Mouse (Mus musculus) erythroblast, adult 5-6 weeks (primary cell): Measurements from ENCODE around the gene Cpn2. TPM values are rescaled to one million over a fixed set of nuclear protein-coding genes. Genes with fewer than 3 reads are reported as not detected.

Experiments
- ATAC-seq: replicated peaks from 2 replicates; pipeline ENCODE4 v1.8.0; 2016; ENCODE audit warnings: moderate number of reproducible peaks, mild to moderate bottlenecking, moderate TSS enrichment, inconsistent platforms; ENCODE audit not compliant: poor library complexity, low FRiP score, severe bottlenecking
- total RNA-seq, 2 experiments: library from RNA; stranded (forward) in 1 of 2; stranded (reverse) in 1 of 2; fragments of 150-400 nt in 1 of 2; fragments of 200-764, 138-1000 nt in 1 of 2; gene quantifications; 2 replicates each; pipeline versions ENCODE4 v1.2.3 to v1.2.4; 2015 to 2017; ENCODE audit warnings: low replicate concordance in 2 of 2

Gene Cpn2
- total RNA-seq, 2 experiments from 2014 or later, result not detected

DNA sequence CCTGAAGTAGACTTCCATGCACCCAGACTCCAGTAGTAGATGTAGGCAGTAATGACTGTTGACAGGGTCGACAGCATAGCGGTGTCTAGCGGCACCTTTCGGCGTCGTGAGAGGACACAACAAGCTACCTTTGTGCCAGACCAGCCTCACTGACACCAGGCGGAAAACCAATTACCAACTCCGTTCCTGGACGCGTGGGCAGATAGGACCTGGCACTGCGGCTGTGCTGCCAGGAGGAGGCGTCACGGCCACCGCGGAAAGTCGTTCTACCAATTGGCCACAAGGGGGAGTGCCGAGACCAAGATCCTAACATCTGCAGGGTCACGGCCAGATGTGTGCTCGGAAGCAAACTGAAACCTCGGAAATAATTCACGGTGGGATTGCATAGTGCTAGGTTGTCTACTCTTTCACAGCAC is 15.3 kb downstream of the Cpn2 start:
- ATAC-seq, result peak; percentile 98

DNA sequence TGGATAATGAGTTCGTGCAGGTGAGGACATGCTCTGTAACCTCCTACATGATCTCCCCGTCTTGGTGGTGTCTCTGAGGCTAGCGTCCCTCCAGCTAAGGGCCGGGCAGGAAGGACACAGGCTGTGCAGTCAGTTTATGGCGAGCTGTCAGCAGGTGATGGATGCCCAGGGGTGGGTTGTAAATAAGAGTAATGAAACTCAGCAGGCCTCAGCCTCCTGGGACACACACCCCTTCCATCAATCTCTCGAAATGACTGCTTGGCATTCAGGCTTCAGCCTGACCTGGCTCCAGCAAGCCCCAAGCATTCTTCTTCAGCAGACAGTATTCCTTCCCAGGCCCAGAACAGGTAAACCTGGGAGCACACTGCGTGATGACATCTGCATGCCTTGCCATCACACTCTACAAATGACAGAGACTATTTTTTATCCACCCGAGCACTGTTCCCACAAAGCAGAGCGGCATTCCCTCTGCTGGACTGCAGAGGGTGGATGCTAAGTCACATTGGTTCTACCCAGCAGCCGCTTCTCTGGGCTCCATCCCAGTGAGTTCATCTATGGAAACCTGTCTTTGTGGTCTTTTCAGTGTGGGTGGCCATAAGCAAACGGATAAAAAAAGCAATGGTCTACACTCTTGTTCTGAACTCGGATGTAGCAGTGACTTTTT is 23.1 kb downstream of the Cpn2 start:
- ATAC-seq, result no peak

- ATAC-seq, result no peak
These were observed 25.7 kb downstream of the Cpn2 start for GRCm38 (mm10) chr16:30241623-30242022.

DNA sequence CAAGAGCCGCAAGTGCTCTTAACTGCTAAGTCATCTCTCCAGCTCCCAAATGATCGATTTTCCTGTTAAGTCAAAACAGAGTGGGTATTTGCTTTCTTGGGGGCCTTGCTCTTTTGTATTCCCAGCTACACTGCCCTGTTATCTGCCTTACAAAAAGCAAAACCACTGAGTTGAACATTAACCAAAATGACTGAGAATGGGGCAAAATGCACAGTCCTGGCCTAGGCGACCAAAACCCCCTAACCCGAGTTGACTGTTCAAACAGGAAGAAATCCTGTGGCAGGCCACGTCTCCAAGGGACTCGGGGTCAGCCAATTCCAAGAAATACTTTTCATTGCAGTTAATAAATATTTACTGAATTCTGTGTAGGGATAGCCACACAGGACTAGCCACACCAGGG is 28.5 kb downstream of the Cpn2 start:
- no peak for ATAC-seq

DNA sequence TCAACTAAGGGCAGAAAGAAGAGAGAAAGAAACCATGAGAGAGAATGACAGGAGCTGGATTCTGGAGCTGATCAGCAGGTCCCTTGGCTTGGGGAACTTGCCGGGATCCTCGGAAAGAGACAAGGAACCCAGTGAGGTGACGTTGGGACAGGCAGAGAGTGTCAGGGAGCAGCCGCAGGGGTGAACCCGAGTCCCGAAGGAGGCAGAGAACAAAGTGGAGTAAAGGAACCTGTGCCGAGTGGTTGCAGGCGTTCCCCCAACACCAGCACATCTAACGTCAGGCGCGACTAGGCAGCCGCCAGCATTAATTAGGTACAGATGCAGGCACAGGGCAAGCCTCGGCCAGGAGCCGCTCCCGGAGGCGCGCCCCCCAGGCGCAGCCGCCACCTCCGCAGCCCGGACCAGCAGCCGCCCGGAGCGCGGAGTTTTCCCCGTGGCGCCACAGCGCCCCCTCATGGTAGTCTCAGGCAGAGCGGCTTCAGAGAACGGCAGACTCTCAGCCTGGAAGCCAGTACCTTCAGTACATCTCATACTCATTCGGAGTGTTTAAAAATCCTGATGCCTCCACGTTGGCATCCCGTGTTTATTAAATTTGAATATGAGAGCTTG is 31.1 kb downstream of the Cpn2 start:
- ATAC-seq, result 0 out of 2 replicates have a peak, but pooled peaks have one; percentile 55

- ATAC-seq, result no peak
These were observed 31.7 kb downstream of the Cpn2 start for GRCm38 (mm10) chr16:30235577-30235976.

DNA sequence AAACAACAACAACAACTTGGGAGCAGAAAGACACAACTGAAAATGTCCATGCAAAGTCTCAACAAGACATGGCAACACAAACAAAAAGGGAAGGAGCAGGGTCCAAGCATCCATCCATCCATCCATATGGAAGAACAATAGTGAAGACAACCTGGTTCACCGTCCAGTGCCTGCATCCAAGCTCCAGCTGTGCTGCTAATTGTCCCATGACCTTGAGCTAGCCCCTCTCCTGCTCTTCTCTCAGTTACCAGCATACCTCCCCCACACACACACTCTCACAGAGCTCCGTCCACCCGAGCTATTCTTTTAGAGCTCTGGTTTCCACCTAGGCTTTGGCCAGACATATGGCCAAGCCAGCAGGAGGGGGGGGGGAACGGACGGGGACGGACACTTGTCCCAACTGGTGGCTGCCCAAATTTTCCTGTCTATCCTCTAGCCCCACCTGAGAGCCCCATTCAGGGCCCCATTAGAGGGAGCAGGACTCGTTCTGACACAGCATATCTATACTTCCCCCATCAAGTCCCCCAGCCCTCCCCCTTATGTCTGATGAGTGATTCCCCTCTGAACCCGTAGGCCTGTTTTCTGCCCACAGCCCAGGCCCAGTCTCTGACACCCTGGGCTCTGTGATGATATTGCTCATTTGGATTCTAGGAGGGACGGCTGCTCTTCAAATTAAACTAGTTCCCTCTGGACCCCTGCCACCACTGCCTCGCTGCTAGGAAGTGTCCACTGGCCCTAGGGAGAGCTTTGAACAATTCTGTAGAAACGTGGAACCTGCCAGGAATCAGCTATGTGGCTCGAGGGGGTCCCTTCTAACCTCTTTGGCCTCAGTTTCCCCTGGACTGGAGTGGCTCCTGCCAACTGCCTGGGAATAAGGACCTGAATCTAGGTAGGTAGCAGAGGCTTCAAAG is 32.4 kb downstream of the Cpn2 start:
- no peak for ATAC-seq

GRCm38 (mm10) chr16:30234077-30234476 is 33.2 kb downstream of the Cpn2 start:
- ATAC-seq, result no peak

DNA sequence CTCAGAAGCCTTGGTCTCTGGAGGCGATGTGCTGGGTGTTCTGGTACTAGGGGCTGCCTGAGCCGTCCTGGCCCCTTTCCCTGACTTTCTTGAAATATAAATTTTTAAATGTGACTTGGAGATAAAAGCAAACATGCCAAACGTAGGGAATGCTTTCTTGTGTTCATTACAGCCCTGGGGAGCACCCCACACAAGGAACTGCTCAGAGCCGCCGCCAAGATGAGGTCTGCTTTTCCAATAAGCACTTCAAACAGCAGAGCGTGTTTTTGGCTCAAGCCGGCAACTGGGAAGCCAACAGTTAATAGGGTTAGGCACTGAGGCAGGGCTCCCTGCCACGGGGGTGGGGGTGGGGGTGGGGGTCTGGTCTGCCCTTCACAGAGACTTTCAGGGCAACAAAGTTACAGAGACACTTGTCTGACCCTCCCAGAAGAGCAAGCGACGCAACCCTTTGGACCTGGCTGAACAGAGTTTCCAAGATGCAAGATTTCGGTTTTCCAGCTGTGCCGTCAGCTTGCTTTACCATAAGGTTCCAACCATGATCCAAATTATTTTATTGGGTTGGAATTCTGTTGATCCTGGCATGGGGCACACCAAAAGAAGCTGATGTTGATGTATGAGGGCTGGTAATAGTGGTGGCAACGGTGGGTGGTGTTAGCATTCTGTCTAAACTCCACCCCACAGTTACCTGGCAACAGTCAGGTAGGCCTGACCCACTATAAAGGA is 35.3 kb downstream of the Cpn2 start:
- ATAC-seq, result no peak

DNA sequence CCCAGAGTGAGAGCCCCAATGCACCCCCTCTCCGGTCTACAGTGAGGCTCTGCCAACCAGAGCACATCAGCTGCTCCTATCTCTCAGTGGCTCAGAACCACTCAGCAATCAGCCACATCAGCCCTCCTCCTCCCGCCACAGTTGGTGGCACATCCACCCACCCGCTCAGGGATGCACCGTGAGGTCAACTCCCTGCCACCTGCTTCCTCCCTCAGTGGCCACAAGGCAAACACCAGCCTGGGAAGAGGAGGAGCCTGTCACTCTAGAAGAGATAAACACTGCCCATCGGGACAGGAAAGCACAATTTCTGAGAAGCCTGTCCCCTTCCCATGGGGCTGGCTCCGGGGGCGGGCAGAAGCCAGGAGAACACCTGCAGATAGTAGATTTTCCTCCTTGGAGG is 39.9 kb downstream of the Cpn2 start:
- ATAC-seq, result no peak

DNA sequence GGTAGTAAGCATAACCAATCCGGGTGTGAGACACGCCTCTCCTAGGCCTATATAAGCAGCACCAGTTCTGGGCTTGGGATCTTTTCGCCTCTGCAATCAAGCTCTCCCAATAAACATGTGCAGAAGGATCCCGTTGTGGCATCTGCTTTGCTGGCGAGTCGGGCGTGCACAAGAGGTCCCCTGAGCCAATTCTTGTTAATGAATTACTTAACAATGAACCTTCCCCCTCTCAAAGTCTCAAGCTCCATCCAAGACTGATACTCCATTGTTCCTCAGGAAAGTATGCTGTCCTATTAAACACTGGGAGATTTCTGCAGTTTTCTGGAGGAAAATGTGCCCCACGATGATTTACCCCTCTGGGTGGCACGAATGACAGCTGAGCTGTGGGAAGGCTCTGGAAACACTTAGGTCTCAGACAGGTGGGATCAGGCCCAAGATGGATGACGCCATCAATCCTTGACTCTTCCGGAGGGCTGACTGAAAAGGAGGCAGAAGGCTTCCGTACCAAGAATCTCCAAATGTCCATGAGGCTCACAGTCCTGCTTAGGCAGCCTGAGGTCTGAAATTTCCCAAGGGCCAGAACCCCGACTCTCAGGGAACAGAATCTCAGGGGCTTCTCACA is 46.0 kb downstream of the Cpn2 start:
- ATAC-seq, result no peak

DNA sequence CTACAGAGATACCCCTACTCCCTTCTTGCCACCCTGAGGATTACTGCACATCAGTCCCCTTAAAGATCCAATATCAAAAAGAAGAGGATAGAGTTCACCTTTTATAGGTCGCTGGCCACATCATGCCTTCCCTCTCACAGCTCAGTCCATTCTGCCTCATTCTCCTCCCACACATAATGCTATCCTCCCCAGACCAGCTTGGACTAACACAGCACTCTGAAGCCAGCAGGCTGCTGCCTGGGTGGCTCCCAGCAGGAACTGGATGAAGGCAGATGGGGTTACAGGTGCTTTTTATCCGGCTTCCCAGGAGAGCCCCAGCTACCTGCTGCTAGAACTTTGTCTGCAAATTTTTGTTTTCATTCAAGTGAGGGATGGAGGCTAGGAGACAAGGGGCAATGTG is 51.5 kb downstream of the Cpn2 start:
- ATAC-seq, result no peak

- ATAC-seq, result no peak
These were observed 53.7 kb downstream of the Cpn2 start for GRCm38 (mm10) chr16:30213644-30214043.

DNA sequence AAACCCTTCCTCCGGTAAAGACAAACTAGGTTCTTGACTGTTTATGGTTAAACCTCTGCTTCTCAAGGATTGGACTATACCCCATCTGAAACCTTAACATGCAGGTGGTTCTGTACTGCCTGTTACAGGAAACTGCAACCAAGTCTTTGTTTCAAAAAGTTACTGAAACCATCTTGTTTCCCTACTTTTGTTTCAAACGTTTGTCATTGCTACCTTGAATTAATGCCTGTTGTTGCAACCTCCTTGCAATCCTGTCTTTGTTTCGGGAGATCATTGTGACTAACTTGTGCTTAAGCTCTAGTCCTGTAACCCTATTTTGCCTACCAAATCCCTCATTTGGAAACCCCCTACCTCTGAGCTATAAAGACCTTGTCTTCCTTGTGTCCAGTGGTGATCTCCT is 55.3 kb downstream of the Cpn2 start:
- no peak for ATAC-seq

- no peak for ATAC-seq
These were observed 58.0 kb downstream of the Cpn2 start for GRCm38 (mm10) chr16:30209264-30209663.

- no peak for ATAC-seq
These were observed 59.3 kb downstream of the Cpn2 start for GRCm38 (mm10) chr16:30207991-30208390.

- ATAC-seq, result no peak
These were observed 60.0 kb downstream of the Cpn2 start for GRCm38 (mm10) chr16:30207111-30207828.
